Mouse (Mus musculus): Measurements from ENCODE around the gene Nfkbil1. TPM values are rescaled to one million over a fixed set of nuclear protein-coding genes. Genes with fewer than 3 reads are reported as not detected.
A peak's percentile ranks its signal among the peaks of the same experiment; 100 is the strongest.

Gene Nfkbil1
- polyA plus RNA-seq, 1 experiment from 2014 or later = 11.0 TPM

- ATAC-seq (ENCODE audit: low read depth) = no peak
- WGBS = 15% methylated on average over 12 of the region's 12 CpGs
- H3K9ac ChIP-seq (ENCODE audit: low read length) = no peak overlapping the region
- peak overlapping the region; percentile 5; the same call in 1 of the 2 replicates for H3K27ac ChIP-seq (ENCODE audit: low read length)
- no peak overlapping the region for H3K4me3 ChIP-seq (ENCODE audit: low read length)
- H3K4me1 ChIP-seq (replicated peaks; ENCODE audit: control insufficient read depth, insufficient read depth, low read length) = peaks cover 28% of the 10 kb centered on the region
- H3K27me3 ChIP-seq (ENCODE audit: control insufficient read depth, insufficient read depth, low read depth, low read length) = no peaks in the 10 kb centered on the region
- no peak overlapping the region for H3K4me2 ChIP-seq (ENCODE audit: low read depth, low read length)
- H3K36me3 ChIP-seq (ENCODE audit: control insufficient read depth, insufficient read depth, low read length) = peaks cover 27% of the 10 kb centered on the region
- H3K9me3 ChIP-seq (ENCODE audit: control insufficient read depth, low read length) = no peaks in the 10 kb centered on the region
These were observed 3.5 kb downstream of the Nfkbil1 start for GRCm38 (mm10) chr17:35232043-35232442.

GRCm38 (mm10) chr17:35231022-35231421, 4.6 kb downstream of the Nfkbil1 start:
- no peak overlapping the region for H3K4me2 ChIP-seq (ENCODE audit: low read depth, low read length)
- no peak for ATAC-seq (ENCODE audit: low read depth)
- no peak overlapping the region for H3K4me3 ChIP-seq (ENCODE audit: low read length)
- WGBS = 86% methylated on average over 10 of the region's 10 CpGs
- H3K27me3 ChIP-seq (ENCODE audit: control insufficient read depth, insufficient read depth, low read depth, low read length) = no peaks in the 10 kb centered on the region
- H3K9ac ChIP-seq (ENCODE audit: low read length) = no peak overlapping the region
- peaks cover 30% of the 10 kb centered on the region for H3K36me3 ChIP-seq (ENCODE audit: control insufficient read depth, insufficient read depth, low read length)
- H3K27ac ChIP-seq (ENCODE audit: low read length) = no peak overlapping the region
- peaks cover 24% of the 10 kb centered on the region for H3K4me1 ChIP-seq (replicated peaks; ENCODE audit: control insufficient read depth, insufficient read depth, low read length)
- H3K9me3 ChIP-seq (ENCODE audit: control insufficient read depth, low read length) = no peaks in the 10 kb centered on the region

- H3K27ac ChIP-seq (ENCODE audit: low read length) = no peak overlapping the region
These were observed 9.0 kb downstream of the Nfkbil1 start for GRCm38 (mm10) chr17:35226561-35227046.

GRCm38 (mm10) chr17:35225456-35225855, 10.1 kb downstream of the Nfkbil1 start:
- Histone ChIP-seq H3K27me3 (ENCODE audit: control insufficient read depth, insufficient read depth, low read depth, low read length) (no peaks in the 10 kb centered on the region), H3K4me2 (ENCODE audit: low read depth, low read length) (no peak overlapping the region), H3K4me3 (ENCODE audit: low read length) (no peak overlapping the region), H3K9ac (ENCODE audit: low read length) (no peak overlapping the region), H3K9me3 (ENCODE audit: control insufficient read depth, low read length) (no peaks in the 10 kb centered on the region), H3K27ac (ENCODE audit: low read length) (no peak overlapping the region), H3K36me3 (ENCODE audit: control insufficient read depth, insufficient read depth, low read length) (peaks cover 30% of the 10 kb centered on the region), H3K4me1 (replicated peaks; ENCODE audit: control insufficient read depth, insufficient read depth, low read length) (peaks cover under 1% of the 10 kb centered on the region)
- 94% methylated on average over 5 of the region's 5 CpGs for WGBS
- ATAC-seq (ENCODE audit: low read depth) = no peak

More at GRCm38 (mm10) chr17:35226561-35227046, 9.0 kb downstream of the Nfkbil1 start:
- ATAC-seq (ENCODE audit: low read depth) = no peak
- Histone ChIP-seq H3K4me2 (ENCODE audit: low read depth, low read length) (no peak overlapping the region), H3K4me3 (ENCODE audit: low read length) (no peak overlapping the region), H3K9me3 (ENCODE audit: control insufficient read depth, low read length) (no peaks in the 10 kb centered on the region), H3K4me1 (replicated peaks; ENCODE audit: control insufficient read depth, insufficient read depth, low read length) (no peaks in the 10 kb centered on the region; the same call in 1 of the 2 replicates), H3K36me3 (ENCODE audit: control insufficient read depth, insufficient read depth, low read length) (peaks cover 37% of the 10 kb centered on the region), H3K27me3 (ENCODE audit: control insufficient read depth, insufficient read depth, low read depth, low read length) (no peaks in the 10 kb centered on the region), H3K9ac (ENCODE audit: low read length) (no peak overlapping the region)
- WGBS = 79% methylated on average over 14 of the region's 14 CpGs

- no peak overlapping the region for H3K9ac ChIP-seq (ENCODE audit: low read length)
- 96% methylated on average over 4 of the region's 4 CpGs for WGBS
- H3K27ac ChIP-seq (ENCODE audit: low read length) = no peak overlapping the region
- H3K4me3 ChIP-seq (ENCODE audit: low read length) = no peak overlapping the region
- no peaks in the 10 kb centered on the region for H3K27me3 ChIP-seq (ENCODE audit: control insufficient read depth, insufficient read depth, low read depth, low read length)
- peaks cover 8% of the 10 kb centered on the region for H3K4me1 ChIP-seq (replicated peaks; ENCODE audit: control insufficient read depth, insufficient read depth, low read length)
- no peak for ATAC-seq (ENCODE audit: low read depth)
- peaks cover 27% of the 10 kb centered on the region for H3K36me3 ChIP-seq (ENCODE audit: control insufficient read depth, insufficient read depth, low read length)
- H3K9me3 ChIP-seq (ENCODE audit: control insufficient read depth, low read length) = no peaks in the 10 kb centered on the region
- no peak overlapping the region for H3K4me2 ChIP-seq (ENCODE audit: low read depth, low read length)
These were observed 11.0 kb downstream of the Nfkbil1 start for GRCm38 (mm10) chr17:35224641-35225040.

DNA sequence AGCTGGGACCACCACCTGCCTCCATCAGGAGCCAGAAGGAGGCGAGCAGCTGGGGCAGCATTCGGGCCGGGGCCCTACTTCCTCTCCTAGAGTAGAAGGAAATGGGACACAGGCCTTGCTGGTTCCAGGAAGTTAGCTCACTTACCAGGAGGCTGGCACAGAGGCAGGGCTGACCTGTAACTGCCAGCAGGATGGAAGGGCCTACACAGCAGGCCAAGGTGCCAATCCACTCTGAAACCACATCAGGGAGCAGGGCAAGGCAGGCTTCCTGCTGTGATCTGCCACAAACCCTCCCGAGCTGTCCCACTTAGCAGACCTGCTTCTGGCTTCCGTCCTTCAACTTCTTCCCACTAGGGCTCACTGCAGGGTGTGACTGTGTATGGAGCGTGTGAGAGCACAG, 13.3 kb downstream of the Nfkbil1 start:
- Histone ChIP-seq H3K9me3 (ENCODE audit: control insufficient read depth, low read length) (no peaks in the 10 kb centered on the region), H3K9ac (ENCODE audit: low read length) (no peak overlapping the region), H3K4me1 (replicated peaks; ENCODE audit: control insufficient read depth, insufficient read depth, low read length) (peaks cover 8% of the 10 kb centered on the region), H3K4me2 (ENCODE audit: low read depth, low read length) (no peak overlapping the region), H3K27me3 (ENCODE audit: control insufficient read depth, insufficient read depth, low read depth, low read length) (no peaks in the 10 kb centered on the region), H3K27ac (ENCODE audit: low read length) (peak overlapping the region; percentile 71), H3K4me3 (ENCODE audit: low read length) (no peak overlapping the region), H3K36me3 (ENCODE audit: control insufficient read depth, insufficient read depth, low read length) (peaks cover 11% of the 10 kb centered on the region)
- 60% methylated on average over 6 of the region's 6 CpGs for WGBS
- ATAC-seq (ENCODE audit: low read depth) = no peak

DNA sequence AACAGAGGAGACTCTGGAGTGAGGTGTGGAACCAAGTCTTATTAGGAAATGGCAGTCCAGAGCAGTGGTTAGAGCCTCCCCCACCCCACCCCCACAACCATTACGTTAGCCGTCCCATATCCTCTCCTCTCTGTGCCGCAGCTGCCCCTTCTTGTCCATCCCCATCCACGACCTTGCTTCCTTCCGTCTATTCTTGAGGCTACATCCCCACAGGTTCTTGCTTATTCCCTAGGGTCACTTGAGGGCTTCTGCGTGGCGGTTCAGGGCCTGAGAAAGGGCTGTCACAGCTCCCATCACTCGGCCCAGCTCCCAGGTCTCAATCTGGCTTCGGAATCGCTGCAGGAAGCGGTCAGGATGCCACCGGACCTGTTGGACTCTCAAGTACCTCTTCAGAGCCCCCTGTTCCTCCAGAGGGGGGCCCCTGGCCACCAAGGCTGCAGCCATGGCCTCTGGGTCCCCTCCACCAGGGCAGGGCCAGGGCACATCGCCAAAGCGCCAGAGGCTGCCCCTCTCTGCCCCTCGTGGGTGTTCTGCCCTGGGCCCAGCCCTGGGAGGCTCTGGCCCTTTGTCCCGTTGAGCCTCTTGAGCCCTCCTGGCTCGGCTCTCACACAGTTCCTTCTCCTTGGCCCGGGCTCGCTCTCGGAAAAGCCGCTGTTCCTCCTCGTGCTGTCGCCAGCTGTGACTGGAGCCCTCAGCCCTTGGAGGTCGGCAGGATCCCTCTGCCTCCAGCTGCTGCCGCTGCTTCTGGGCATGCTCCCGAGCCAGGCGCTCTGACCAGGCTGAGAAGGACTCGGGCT, 15.2 kb downstream of the Nfkbil1 start, which contains the start of gene Gm16181:
TSS of gene Gm16181 (plus strand) at position 679 of the 797 bp plus-strand sequence.
- Histone ChIP-seq H3K4me3 (ENCODE audit: low read length) (no peak within 1 kb of the TSS), H3K9me3 (ENCODE audit: control insufficient read depth, low read length) (no peaks in the 10 kb centered on the region), H3K27ac (ENCODE audit: low read length) (peak within 1 kb of the TSS; percentile 77), H3K27me3 (ENCODE audit: control insufficient read depth, insufficient read depth, low read depth, low read length) (no peaks in the 10 kb centered on the region), H3K36me3 (ENCODE audit: control insufficient read depth, insufficient read depth, low read length) (peaks cover 5% of the 10 kb centered on the region), H3K9ac (ENCODE audit: low read length) (no peak within 1 kb of the TSS), H3K4me1 (replicated peaks; ENCODE audit: control insufficient read depth, insufficient read depth, low read length) (peaks cover 8% of the 10 kb centered on the region; the same call in 1 of the 2 replicates), H3K4me2 (ENCODE audit: low read depth, low read length) (no peak within 1 kb of the TSS)
- 57% methylated on average over 28 of the region's 28 CpGs for WGBS
- ATAC-seq (ENCODE audit: low read depth) = peak; percentile 56

DNA sequence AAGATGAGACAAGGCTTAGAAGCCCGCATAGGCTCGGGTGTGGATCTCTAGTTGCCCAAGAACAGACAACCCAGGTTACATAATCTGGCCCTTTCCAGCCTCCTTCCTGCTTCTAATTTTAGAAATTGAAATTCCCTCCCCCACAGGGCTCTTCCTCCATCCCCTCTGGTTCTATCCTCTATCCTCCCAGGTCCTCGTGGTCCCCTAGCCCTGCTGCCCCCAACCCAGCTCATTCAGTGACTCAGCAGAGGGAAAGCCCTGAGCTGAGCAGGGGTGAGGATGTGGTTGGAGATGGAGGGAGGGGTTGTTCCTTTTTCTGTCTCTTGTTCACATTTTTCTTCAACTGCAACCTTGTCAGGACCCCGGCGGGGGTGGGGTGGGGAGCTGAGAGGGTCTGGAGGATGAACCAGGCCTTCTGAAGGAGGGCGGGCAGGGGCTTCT, 16.0 kb downstream of the Nfkbil1 start:
- H3K9me3 ChIP-seq (ENCODE audit: control insufficient read depth, low read length) = no peaks in the 10 kb centered on the region
- 71% methylated on average over 6 of the region's 6 CpGs for WGBS
- H3K4me1 ChIP-seq (replicated peaks; ENCODE audit: control insufficient read depth, insufficient read depth, low read length) = peaks cover 8% of the 10 kb centered on the region; the same call in 1 of the 2 replicates
- H3K36me3 ChIP-seq (ENCODE audit: control insufficient read depth, insufficient read depth, low read length) = peaks cover 2% of the 10 kb centered on the region; the same call in 1 of the 2 replicates
- no peak overlapping the region for H3K4me3 ChIP-seq (ENCODE audit: low read length)
- H3K27ac ChIP-seq (ENCODE audit: low read length) = peak overlapping the region; percentile 77
- H3K27me3 ChIP-seq (ENCODE audit: control insufficient read depth, insufficient read depth, low read depth, low read length) = no peaks in the 10 kb centered on the region
- no peak overlapping the region for H3K9ac ChIP-seq (ENCODE audit: low read length)
- no peak overlapping the region for H3K4me2 ChIP-seq (ENCODE audit: low read depth, low read length)
- ATAC-seq (ENCODE audit: low read depth) = no peak

- Histone ChIP-seq H3K4me2 (ENCODE audit: low read depth, low read length) (no peak overlapping the region), H3K27me3 (ENCODE audit: control insufficient read depth, insufficient read depth, low read depth, low read length) (no peaks in the 10 kb centered on the region), H3K9me3 (ENCODE audit: control insufficient read depth, low read length) (no peaks in the 10 kb centered on the region), H3K27ac (ENCODE audit: low read length) (peak overlapping the region; percentile 77), H3K4me3 (ENCODE audit: low read length) (no peak overlapping the region), H3K9ac (ENCODE audit: low read length) (no peak overlapping the region), H3K36me3 (ENCODE audit: control insufficient read depth, insufficient read depth, low read length) (peaks cover 2% of the 10 kb centered on the region; the same call in 1 of the 2 replicates), H3K4me1 (replicated peaks; ENCODE audit: control insufficient read depth, insufficient read depth, low read length) (peaks cover 8% of the 10 kb centered on the region; the same call in 1 of the 2 replicates)
- 71% methylated on average over 18 of the region's 18 CpGs for WGBS
- ATAC-seq (ENCODE audit: low read depth) = peak; percentile 63
These were observed 16.9 kb downstream of the Nfkbil1 start for GRCm38 (mm10) chr17:35218516-35219193.

All from lung, embryonic 16.5 days (tissue).